Mouse (Mus musculus): ENCODE data around the gene Dcst1. TPM values are rescaled to one million over a fixed set of nuclear protein-coding genes. Genes with fewer than 3 reads are reported as not detected.
A peak's percentile ranks its signal among the peaks of the same experiment; 100 is the strongest.

The Dcst1 gene
- polyA plus RNA-seq (2012; rRNA removed) = 0.11 and 0.17 TPM in 2 replicates
- 0.17 and 0.18 TPM in 2 replicates for polyA plus RNA-seq (2014; fragmentation: Nextera tagmentation; extraction: Ambion mirVana)

DNA sequence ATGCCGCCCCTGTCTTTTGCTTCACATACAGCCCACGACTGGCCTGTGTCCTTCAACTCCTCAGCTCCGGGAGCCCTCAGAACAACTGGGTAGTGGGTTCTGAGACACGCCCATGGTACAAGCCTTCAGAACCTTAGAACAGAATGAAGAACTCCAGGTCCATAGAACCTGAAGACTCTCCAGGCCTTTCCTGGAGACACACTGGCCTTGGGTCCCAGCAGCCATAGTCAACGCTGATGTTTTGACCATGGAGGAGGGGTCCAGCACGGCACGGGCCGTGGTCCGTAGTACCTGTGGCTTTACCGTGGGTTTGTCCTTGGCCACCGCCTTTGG lies at the start of gene Dcst1:
Dcst1 (minus strand) TSS at position 101 of the 333 bp plus-strand sequence.
- TF ChIP-seq POLR2A (IDR thresholded peaks at IDR 0.05; ENCODE audit: borderline replicate concordance, extremely low read depth, insufficient read depth, insufficient read length) = no peak
- ATAC-seq (ENCODE audit: low FRiP score, low read depth) = no peak
- Histone ChIP-seq H3K4me3 (replicated peaks; ENCODE audit: low read length) (no peak within 1 kb of the TSS), H3K27me3 (ENCODE audit: control insufficient read depth, insufficient read depth, low read length) (no peaks in the 10 kb centered on the region), H3K4me1 (ENCODE audit: control insufficient read depth, insufficient read depth, low read length) (no peaks in the 10 kb centered on the region), H3K9me3 (ENCODE audit: control insufficient read depth, low read length) (no peaks in the 10 kb centered on the region), H3K9ac (ENCODE audit: low read depth, low read length, severe bottlenecking) (0 out of 2 replicates have a peak within 1 kb of the TSS, but pooled peaks have one; percentile 7), H3K36me3 (ENCODE audit: control insufficient read depth, insufficient read depth, low read length) (no peaks in the 10 kb centered on the region), H3K4me2 (replicated peaks; ENCODE audit: low read depth, low read length, severe bottlenecking) (no peak within 1 kb of the TSS), H3K27ac (replicated peaks; ENCODE audit: low read depth, low read length) (no peak within 1 kb of the TSS)
- 90% methylated on average over 11 of the region's 11 CpGs for WGBS
- DNase-seq (ENCODE audit: low spot score) = no peak

- H3K36me3 ChIP-seq (ENCODE audit: control insufficient read depth, insufficient read depth, low read length) = peaks cover 38% of the 10 kb centered on the region
Observed at GRCm38 (mm10) chr3:89411490-89412393, 46.7 kb upstream of the Dcst1 start, which contains the start of gene Flad1. TSS of gene Flad1 (minus strand) at chr3:89411870.

GRCm38 (mm10) chr3:89410864-89411263 lies 45.8 kb upstream of the Dcst1 start:
- H3K4me3 ChIP-seq (replicated peaks; ENCODE audit: low read length) = peak overlapping the region; percentile 50
- H3K36me3 ChIP-seq (ENCODE audit: control insufficient read depth, insufficient read depth, low read length) = peaks cover 31% of the 10 kb centered on the region
- H3K9me3 ChIP-seq (ENCODE audit: control insufficient read depth, low read length) = no peaks in the 10 kb centered on the region
- DNase-seq (ENCODE audit: low spot score) (no peak), ATAC-seq (ENCODE audit: low FRiP score, low read depth) (no peak)
- TF ChIP-seq POLR2A (IDR thresholded peaks at IDR 0.05; ENCODE audit: borderline replicate concordance, extremely low read depth, insufficient read depth, insufficient read length) = no peak
- H3K27ac ChIP-seq (replicated peaks; ENCODE audit: low read depth, low read length) = no peak overlapping the region
- no peaks in the 10 kb centered on the region for H3K27me3 ChIP-seq (ENCODE audit: control insufficient read depth, insufficient read depth, low read length)
- H3K4me1 ChIP-seq (ENCODE audit: control insufficient read depth, insufficient read depth, low read length) = peaks cover 7% of the 10 kb centered on the region
- WGBS = 77% methylated on average over 10 of the region's 10 CpGs
- peak overlapping the region; percentile 21; the same call in 1 of the 2 replicates for H3K9ac ChIP-seq (ENCODE audit: low read depth, low read length, severe bottlenecking)
- H3K4me2 ChIP-seq (replicated peaks; ENCODE audit: low read depth, low read length, severe bottlenecking) = peak overlapping the region; percentile 72

More at GRCm38 (mm10) chr3:89411490-89412393, 46.7 kb upstream of the Dcst1 start, which contains the start of gene Flad1:
- H3K27me3 ChIP-seq (ENCODE audit: control insufficient read depth, insufficient read depth, low read length) = no peaks in the 10 kb centered on the region
- peak within 1 kb of the TSS; percentile 38 for H3K9ac ChIP-seq (ENCODE audit: low read depth, low read length, severe bottlenecking)
- no peaks in the 10 kb centered on the region for H3K9me3 ChIP-seq (ENCODE audit: control insufficient read depth, low read length)
- ATAC-seq (ENCODE audit: low FRiP score, low read depth) (peak; percentile 99), DNase-seq (ENCODE audit: low spot score) (peak; percentile 99)
- WGBS = 7% methylated on average over 28 of the region's 28 CpGs
- H3K27ac ChIP-seq (replicated peaks; ENCODE audit: low read depth, low read length) = 0 out of 2 replicates have a peak within 1 kb of the TSS, but pooled peaks have one; percentile 33
- TF ChIP-seq POLR2A (IDR thresholded peaks at IDR 0.05; ENCODE audit: borderline replicate concordance, extremely low read depth, insufficient read depth, insufficient read length) = no peak
- H3K4me1 ChIP-seq (ENCODE audit: control insufficient read depth, insufficient read depth, low read length) = peaks cover 8% of the 10 kb centered on the region
- peak within 1 kb of the TSS; percentile 50 for H3K4me3 ChIP-seq (replicated peaks; ENCODE audit: low read length)
- peak within 1 kb of the TSS; percentile 72 for H3K4me2 ChIP-seq (replicated peaks; ENCODE audit: low read depth, low read length, severe bottlenecking)

DNA sequence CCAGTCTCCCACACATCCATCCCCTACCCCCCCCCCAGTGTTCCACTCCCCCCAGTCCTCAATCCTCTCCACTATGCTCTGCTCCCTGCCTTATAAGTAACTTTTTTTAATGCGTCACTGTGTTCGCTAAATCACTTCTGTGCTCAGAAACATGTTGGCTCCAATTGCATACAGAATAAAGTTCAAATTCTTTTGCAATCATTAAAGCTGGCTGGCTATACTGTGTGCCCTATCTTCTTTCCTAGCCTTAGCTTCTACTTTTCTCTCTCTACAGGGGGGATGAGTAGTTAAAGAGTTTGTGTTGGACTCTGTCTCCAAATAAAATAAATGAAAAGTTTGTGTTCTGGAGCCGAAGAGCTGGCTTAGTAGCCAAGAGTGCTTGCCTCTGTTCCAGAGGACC lies 44.6 kb upstream of the Dcst1 start:
- H3K36me3 ChIP-seq (ENCODE audit: control insufficient read depth, insufficient read depth, low read length) = peaks cover 27% of the 10 kb centered on the region
- peaks cover 7% of the 10 kb centered on the region for H3K4me1 ChIP-seq (ENCODE audit: control insufficient read depth, insufficient read depth, low read length)
- H3K4me3 ChIP-seq (replicated peaks; ENCODE audit: low read length) = no peak overlapping the region
- H3K27me3 ChIP-seq (ENCODE audit: control insufficient read depth, insufficient read depth, low read length) = no peaks in the 10 kb centered on the region
- no peak overlapping the region for H3K27ac ChIP-seq (replicated peaks; ENCODE audit: low read depth, low read length)
- no peaks in the 10 kb centered on the region for H3K9me3 ChIP-seq (ENCODE audit: control insufficient read depth, low read length)
- no peak for ATAC-seq (ENCODE audit: low FRiP score, low read depth)
- no peak for DNase-seq (ENCODE audit: low spot score)
- WGBS = 91% methylated on average over 3 of the region's 3 CpGs
- no peak overlapping the region for H3K4me2 ChIP-seq (replicated peaks; ENCODE audit: low read depth, low read length, severe bottlenecking)
- TF ChIP-seq POLR2A (IDR thresholded peaks at IDR 0.05; ENCODE audit: borderline replicate concordance, extremely low read depth, insufficient read depth, insufficient read length) = no peak
- H3K9ac ChIP-seq (ENCODE audit: low read depth, low read length, severe bottlenecking) = no peak overlapping the region

DNA sequence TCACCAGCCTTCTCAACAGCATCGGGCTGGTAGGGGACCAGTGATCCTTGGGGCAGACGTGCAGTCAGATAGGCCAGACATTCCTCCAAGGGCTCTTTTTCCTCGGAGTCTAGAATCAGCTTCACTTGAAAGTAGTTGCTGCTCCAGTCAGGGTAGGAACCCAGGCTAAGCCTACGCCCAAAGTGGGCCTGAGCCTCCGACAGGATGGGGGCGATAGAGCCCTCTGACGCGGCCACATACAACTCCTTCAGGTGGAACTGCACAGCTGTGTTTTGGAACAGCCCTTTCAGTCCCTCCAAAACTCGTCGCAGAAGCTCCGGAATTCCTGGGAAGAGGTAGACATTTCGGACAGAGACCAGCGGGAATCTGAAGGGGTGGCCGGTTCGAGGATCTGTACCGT lies 43.4 kb upstream of the Dcst1 start:
- peaks cover 26% of the 10 kb centered on the region for H3K36me3 ChIP-seq (ENCODE audit: control insufficient read depth, insufficient read depth, low read length)
- H3K4me3 ChIP-seq (replicated peaks; ENCODE audit: low read length) = no peak overlapping the region
- H3K27me3 ChIP-seq (ENCODE audit: control insufficient read depth, insufficient read depth, low read length) = no peaks in the 10 kb centered on the region
- WGBS = 68% methylated on average over 16 of the region's 16 CpGs
- no peak for TF ChIP-seq POLR2A (IDR thresholded peaks at IDR 0.05; ENCODE audit: borderline replicate concordance, extremely low read depth, insufficient read depth, insufficient read length)
- H3K4me1 ChIP-seq (ENCODE audit: control insufficient read depth, insufficient read depth, low read length) = peaks cover 7% of the 10 kb centered on the region
- H3K27ac ChIP-seq (replicated peaks; ENCODE audit: low read depth, low read length) = no peak overlapping the region
- ATAC-seq (ENCODE audit: low FRiP score, low read depth) (no peak), DNase-seq (ENCODE audit: low spot score) (no peak)
- H3K4me2 ChIP-seq (replicated peaks; ENCODE audit: low read depth, low read length, severe bottlenecking) = no peak overlapping the region
- no peak overlapping the region for H3K9ac ChIP-seq (ENCODE audit: low read depth, low read length, severe bottlenecking)
- H3K9me3 ChIP-seq (ENCODE audit: control insufficient read depth, low read length) = no peaks in the 10 kb centered on the region

Data from limb, embryonic 14.5 days (tissue).